Mouse (Mus musculus) ES-Bruce4 (cell line): ENCODE measurements around the gene Srgap1. TPM values are rescaled to one million over a fixed set of nuclear protein-coding genes. Genes with fewer than 3 reads are reported as not detected.

Source experiments
- H3K27ac ChIP-seq: 2 replicates; pipeline ENCODE4 v1.5.1; 2012; ENCODE audit warnings: low read length, inconsistent platforms; ENCODE audit not compliant: insufficient read depth
- H3K27me3 ChIP-seq: 2 replicates; pipeline ENCODE4 v1.6.1; 2012; ENCODE audit warnings: mild to moderate bottlenecking, low read length, inconsistent platforms; ENCODE audit not compliant: control insufficient read depth, poor library complexity, insufficient read depth, severe bottlenecking
- H3K36me3 ChIP-seq: 2 replicates; pipeline ENCODE4 v1.6.1; 2012; ENCODE audit warnings: inconsistent platforms, mild to moderate bottlenecking, low read length, moderate library complexity; ENCODE audit not compliant: control insufficient read depth, poor library complexity, insufficient read depth, severe bottlenecking
- H3K4me1 ChIP-seq: one replicate; pipeline ENCODE4 v1.8.1; 2011; ENCODE audit warnings: low read length; ENCODE audit not compliant: control insufficient read depth, insufficient read depth
- H3K4me3 ChIP-seq: 2 replicates; pipeline ENCODE4 v1.5.1; 2011; ENCODE audit warnings: low read depth, mild to moderate bottlenecking, low read length
- H3K9ac ChIP-seq: 2 replicates; pipeline ENCODE4 v1.6.1; 2012; ENCODE audit warnings: low read depth, mild to moderate bottlenecking, inconsistent platforms; ENCODE audit not compliant: poor library complexity, severe bottlenecking
- H3K9me3 ChIP-seq: replicated peaks from 2 replicates; pipeline ENCODE4 v1.6.1; 2012; ENCODE audit warnings: mild to moderate bottlenecking, low read length, inconsistent platforms; ENCODE audit not compliant: control insufficient read depth, poor library complexity, insufficient read depth, severe bottlenecking
- CTCF ChIP-seq: IDR thresholded peaks from one replicate; pipeline ENCODE4 v1.8.1; 2011; ENCODE audit warnings: low read depth, low read length
- EP300 ChIP-seq: IDR thresholded peaks from 2 replicates; pipeline ENCODE4 v1.6.1; 2011; ENCODE audit warnings: low read depth, low read length; ENCODE audit not compliant: insufficient read depth
- POLR2A ChIP-seq: IDR thresholded peaks from one replicate; pipeline ENCODE4 v1.8.1; 2011; ENCODE audit warnings: low read length; ENCODE audit not compliant: insufficient read depth
- polyA plus RNA-seq: library from polyadenylated mRNA; stranded (reverse); fragments of >200 nt; gene quantifications from 2 replicates; pipeline ENCODE4 v1.2.4, GENCODE M21; 2011; ENCODE audit warnings: low read depth; ENCODE audit not compliant: missing spikeins, insufficient read depth, insufficient read length

The Srgap1 gene
- polyA plus RNA-seq, 1 experiment = 8.0 TPM

GRCm38 (mm10) chr10:122025198-122025597 is 21.9 kb downstream of the Srgap1 start:
- peaks cover 2% of the 10 kb centered on the region for H3K9me3 ChIP-seq
- no peak for TF ChIP-seq EP300
- no peak for TF ChIP-seq POLR2A
- no peak for TF ChIP-seq CTCF
- H3K27ac ChIP-seq = no peak overlapping the region
- no peak overlapping the region for H3K9ac ChIP-seq
- H3K4me3 ChIP-seq = no peak overlapping the region
- no peaks in the 10 kb centered on the region for H3K27me3 ChIP-seq
- no peaks in the 10 kb centered on the region for H3K4me1 ChIP-seq
- H3K36me3 ChIP-seq = no peaks in the 10 kb centered on the region

DNA sequence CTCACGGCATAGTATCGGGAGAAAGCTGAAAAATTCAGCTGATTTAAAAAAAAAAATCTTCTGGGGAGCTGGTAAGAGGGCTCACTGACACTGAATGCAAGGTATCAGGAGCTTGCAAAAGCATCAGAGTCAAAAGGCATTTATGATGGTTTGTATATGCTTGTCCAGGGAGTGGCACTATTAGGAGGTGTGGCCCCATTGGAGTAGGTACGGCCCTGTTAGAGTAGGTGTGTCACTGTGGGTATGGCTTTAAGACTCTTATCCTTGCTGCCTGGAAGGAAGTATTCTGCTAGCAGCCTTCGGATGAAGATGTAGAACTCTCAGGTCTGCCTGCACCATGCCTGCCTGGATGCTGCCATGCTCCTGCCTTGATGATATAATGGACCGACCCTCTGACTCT is 26.2 kb downstream of the Srgap1 start:
- Histone ChIP-seq H3K4me1 (no peaks in the 10 kb centered on the region), H3K9ac (no peak overlapping the region), H3K27me3 (no peaks in the 10 kb centered on the region), H3K4me3 (no peak overlapping the region), H3K36me3 (no peaks in the 10 kb centered on the region), H3K27ac (no peak overlapping the region), H3K9me3 (no peaks in the 10 kb centered on the region; the same call in 1 of the 2 replicates)
- no peak for TF ChIP-seq POLR2A
- TF ChIP-seq EP300 = no peak
- TF ChIP-seq CTCF = no peak

DNA sequence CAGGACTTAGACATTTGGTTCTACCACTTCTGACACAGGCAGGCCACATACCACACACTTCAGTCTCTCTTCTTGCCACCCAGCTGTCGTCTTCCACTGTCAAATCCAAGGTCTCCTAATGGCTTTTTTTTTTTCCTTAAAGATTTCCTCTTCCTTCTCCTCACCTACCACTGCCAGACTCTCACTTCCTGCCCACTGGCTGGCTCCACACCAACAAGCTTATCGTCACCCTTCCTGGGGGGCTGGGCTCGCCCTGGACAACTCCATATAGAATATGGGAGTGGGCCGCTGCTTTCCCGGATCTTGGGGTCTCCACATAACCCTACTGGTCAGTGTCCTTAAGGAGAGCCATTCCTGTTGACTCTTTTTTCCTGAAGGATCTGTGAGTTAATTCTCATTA is 26.9 kb downstream of the Srgap1 start:
- Histone ChIP-seq H3K4me1 (no peaks in the 10 kb centered on the region), H3K27ac (no peak overlapping the region), H3K9me3 (no peaks in the 10 kb centered on the region; the same call in 1 of the 2 replicates), H3K4me3 (no peak overlapping the region), H3K9ac (no peak overlapping the region), H3K27me3 (no peaks in the 10 kb centered on the region), H3K36me3 (no peaks in the 10 kb centered on the region)
- no peak for TF ChIP-seq POLR2A
- TF ChIP-seq EP300 = no peak
- no peak for TF ChIP-seq CTCF

DNA sequence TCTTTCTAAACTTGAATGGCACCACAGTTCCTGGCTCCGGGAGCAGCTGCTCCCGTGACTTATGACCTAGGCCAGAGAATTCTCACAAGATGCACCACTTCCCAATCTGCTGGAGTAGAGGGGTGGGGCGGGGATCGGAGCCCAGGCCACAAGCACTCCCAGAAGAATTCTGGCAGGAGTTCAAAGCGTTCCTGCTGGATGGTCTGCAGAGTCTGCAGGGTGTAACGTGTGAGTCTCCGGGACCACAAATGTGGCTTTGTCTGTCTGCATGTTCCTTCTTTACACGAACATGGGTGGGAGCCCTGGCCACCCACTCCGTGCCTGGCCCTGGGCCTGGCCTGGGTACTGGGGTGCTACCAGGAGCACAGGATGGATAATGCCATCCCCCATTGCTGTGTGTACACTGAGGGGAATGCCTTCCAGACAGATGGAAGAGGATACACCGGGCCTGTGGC is 28.5 kb downstream of the Srgap1 start:
- Histone ChIP-seq H3K4me3 (no peak overlapping the region), H3K4me1 (no peaks in the 10 kb centered on the region), H3K9me3 (no peaks in the 10 kb centered on the region; the same call in none of the 2 replicates), H3K27me3 (no peaks in the 10 kb centered on the region), H3K27ac (no peak overlapping the region), H3K9ac (no peak overlapping the region), H3K36me3 (no peaks in the 10 kb centered on the region)
- TF ChIP-seq CTCF (no peak), EP300 (no peak), POLR2A (no peak)

GRCm38 (mm10) chr10:122017743-122018142 is 29.4 kb downstream of the Srgap1 start:
- Histone ChIP-seq H3K4me1 (no peaks in the 10 kb centered on the region), H3K27me3 (no peaks in the 10 kb centered on the region), H3K4me3 (no peak overlapping the region), H3K36me3 (no peaks in the 10 kb centered on the region), H3K9me3 (peaks cover 3% of the 10 kb centered on the region), H3K9ac (no peak overlapping the region), H3K27ac (no peak overlapping the region)
- TF ChIP-seq CTCF (no peak), EP300 (no peak), POLR2A (no peak)

DNA sequence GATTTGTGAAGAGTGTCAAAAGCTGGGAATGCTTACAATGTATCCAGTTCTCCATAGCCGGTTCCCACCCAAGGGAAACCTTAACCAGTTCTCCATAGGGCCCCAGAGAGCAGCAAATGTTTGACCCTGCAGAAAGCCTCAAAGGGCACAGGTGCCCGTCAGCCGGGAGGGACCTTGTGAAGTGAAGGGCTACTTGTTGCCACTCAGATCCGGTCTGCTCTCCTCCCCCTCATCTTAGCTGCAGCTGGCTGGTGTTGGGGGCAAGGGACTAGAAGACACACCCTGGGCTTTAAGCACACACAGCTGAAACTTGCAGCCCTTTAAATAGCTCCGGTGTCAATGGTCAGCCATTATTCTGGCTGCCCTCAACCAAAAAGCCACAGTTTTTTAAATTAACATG is 30.1 kb downstream of the Srgap1 start:
- Histone ChIP-seq H3K9me3 (peaks cover 3% of the 10 kb centered on the region), H3K9ac (no peak overlapping the region), H3K27ac (no peak overlapping the region), H3K27me3 (no peaks in the 10 kb centered on the region), H3K36me3 (no peaks in the 10 kb centered on the region), H3K4me3 (no peak overlapping the region), H3K4me1 (no peaks in the 10 kb centered on the region)
- TF ChIP-seq CTCF (no peak), POLR2A (no peak), EP300 (no peak)

GRCm38 (mm10) chr10:122016631-122017030 is 30.5 kb downstream of the Srgap1 start:
- H3K27me3 ChIP-seq = no peaks in the 10 kb centered on the region
- H3K36me3 ChIP-seq = no peaks in the 10 kb centered on the region
- H3K4me3 ChIP-seq = no peak overlapping the region
- H3K4me1 ChIP-seq = no peaks in the 10 kb centered on the region
- no peak overlapping the region for H3K9ac ChIP-seq
- H3K9me3 ChIP-seq = peaks cover 3% of the 10 kb centered on the region
- TF ChIP-seq EP300 (no peak), POLR2A (no peak), CTCF (no peak)
- H3K27ac ChIP-seq = no peak overlapping the region
